Comparison of ENCODE assay signal across 1 mouse cellular context in genomic region chr5:138227367-138227766, GRCm38 (mm10).
TF ChIP-seq lines count a peak whose summit lies in the region.

No protein-coding gene starts in this region.

TF ChIP-seq in CH12.LX, 34 proteins besides CTCF, POLR2A, EP300 and RAD21:
- TF ChIP-seq ELF1 (IDR thresholded peaks at IDR 0.05; ENCODE audit: low read depth, low read length) (no peak), IRF4 (IDR thresholded peaks at IDR 0.05; ENCODE audit: low read depth, low read length) (0 out of 2 replicates have a peak, but pooled peaks have one; percentile 10)
